Mouse (Mus musculus) C2C12 (cell line): ENCODE data around the gene Ddx39. TPM values are rescaled to one million over a fixed set of nuclear protein-coding genes. Genes with fewer than 3 reads are reported as not detected.

Source experiments
- H3K27me3 ChIP-seq: one replicate; pipeline ENCODE4 v1.6.1; 2011; ENCODE audit not compliant: control insufficient read depth, insufficient read depth, insufficient read length
- H3K36me3 ChIP-seq: one replicate; pipeline ENCODE4 v1.6.1; 2011; ENCODE audit not compliant: control insufficient read depth, insufficient read depth
- H3K4me3 ChIP-seq: one replicate; pipeline ENCODE4 v1.5.1; 2011; ENCODE audit warnings: mild to moderate bottlenecking, control low read depth; ENCODE audit not compliant: poor library complexity, insufficient read depth, severe bottlenecking
- H3K79me2 ChIP-seq: one replicate; pipeline ENCODE4 v1.6.1; 2011; ENCODE audit not compliant: control insufficient read depth, insufficient read depth
- H3K79me3 ChIP-seq: one replicate; pipeline ENCODE4 v1.6.1; 2011; ENCODE audit warnings: low read depth, control low read depth
- H3ac ChIP-seq: one replicate; pipeline ENCODE3; 2011; ENCODE audit warnings: low read depth; ENCODE audit not compliant: control insufficient read depth, insufficient read length
- CEBPB ChIP-seq: IDR thresholded peaks from one replicate; pipeline ENCODE4 v1.6.1; 2011; ENCODE audit warnings: low read depth, mild to moderate bottlenecking, control low read depth, moderate library complexity
- CTCF ChIP-seq: IDR thresholded peaks from one replicate; pipeline ENCODE4 v1.5.1; 2011; ENCODE audit not compliant: control insufficient read depth, insufficient read depth, insufficient read length
- FOSL1 ChIP-seq: IDR thresholded peaks from one replicate; pipeline ENCODE4 v1.8.0; 2011; ENCODE audit warnings: mild to moderate bottlenecking, low read length; ENCODE audit not compliant: poor library complexity, insufficient read depth, severe bottlenecking
- MAX ChIP-seq: IDR thresholded peaks from one replicate; pipeline ENCODE4 v1.6.1; 2011; ENCODE audit warnings: mild to moderate bottlenecking, control low read depth
- MYOD1 ChIP-seq: IDR thresholded peaks from one replicate; pipeline ENCODE4 v1.6.1; 2011; ENCODE audit warnings: low read depth; ENCODE audit not compliant: control insufficient read depth, insufficient read length
- MYOG ChIP-seq: IDR thresholded peaks from one replicate; pipeline ENCODE4 v1.6.1; 2011; ENCODE audit not compliant: control insufficient read depth, insufficient read length; ENCODE audit errors: extremely low read depth
- USF1 ChIP-seq: IDR thresholded peaks from one replicate; pipeline ENCODE4 v1.6.1; 2011; ENCODE audit warnings: low read depth, mild to moderate bottlenecking, control low read depth, moderate library complexity
- polyA plus RNA-seq: library from polyadenylated mRNA; unstranded; fragments of >200 nt; fragmentation: generic; extraction: Trizol; gene quantifications from one replicate; pipeline ENCODE4 v1.2.1, GENCODE M21; 2012; ENCODE audit warnings: missing spikeins

Gene Ddx39
- polyA plus RNA-seq, 1 experiment = 271 TPM

DNA sequence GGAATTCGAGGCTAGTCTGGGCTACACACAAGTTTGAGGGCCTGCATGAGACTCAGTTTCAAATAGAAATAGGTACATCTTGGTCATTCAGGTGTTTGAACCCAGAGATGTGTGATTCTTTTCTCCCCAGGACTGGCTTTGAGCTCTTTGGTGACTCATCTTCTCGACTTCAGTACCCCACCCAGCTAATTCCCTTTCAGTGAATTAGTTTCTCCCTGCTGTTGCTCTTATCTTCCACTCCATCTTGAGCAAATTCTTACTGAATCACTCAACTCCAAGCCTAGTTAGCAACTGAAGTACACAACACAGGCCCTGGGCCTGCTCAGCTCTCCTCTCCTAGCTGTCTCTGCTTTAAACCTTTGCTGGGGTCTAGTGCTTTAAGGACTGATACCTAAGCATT, 1.6 kb downstream of the Ddx39 start:
- Histone ChIP-seq H3ac (peak overlapping the region; percentile 85), H3K79me3 (peaks cover 48% of the 10 kb centered on the region), H3K27me3 (no peaks in the 10 kb centered on the region), H3K79me2 (peaks cover 63% of the 10 kb centered on the region), H3K36me3 (peaks cover 30% of the 10 kb centered on the region), H3K4me3 (peak overlapping the region; percentile 94)
- TF ChIP-seq FOSL1 (no peak), CTCF (no peak), CEBPB (no peak), MYOG (no peak)

DNA sequence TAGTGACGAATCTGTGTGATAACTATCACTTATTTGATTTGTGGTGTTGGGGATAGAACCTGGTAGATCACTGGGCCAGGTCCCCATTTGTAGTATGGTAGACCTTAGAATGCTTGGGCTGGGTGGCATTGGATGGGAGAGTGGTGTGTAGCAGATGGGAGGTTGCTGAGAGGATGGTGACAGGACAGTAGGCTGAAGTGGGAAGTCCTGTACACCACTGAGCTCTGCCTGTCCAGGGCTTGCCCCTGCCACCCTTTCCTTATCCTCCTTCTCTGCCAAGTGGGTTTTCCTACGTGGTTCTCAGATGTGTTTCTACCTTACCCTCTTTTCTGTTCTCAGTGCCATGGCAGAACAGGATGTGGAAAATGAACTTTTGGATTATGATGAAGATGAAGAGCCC, 4.1 kb downstream of the Ddx39 start:
- Histone ChIP-seq H3K79me3 (peaks cover 51% of the 10 kb centered on the region), H3K79me2 (peaks cover 63% of the 10 kb centered on the region), H3K4me3 (no peak overlapping the region), H3K27me3 (no peaks in the 10 kb centered on the region), H3ac (peak overlapping the region; percentile 27), H3K36me3 (peaks cover 55% of the 10 kb centered on the region)
- no peak for TF ChIP-seq MAX

DNA sequence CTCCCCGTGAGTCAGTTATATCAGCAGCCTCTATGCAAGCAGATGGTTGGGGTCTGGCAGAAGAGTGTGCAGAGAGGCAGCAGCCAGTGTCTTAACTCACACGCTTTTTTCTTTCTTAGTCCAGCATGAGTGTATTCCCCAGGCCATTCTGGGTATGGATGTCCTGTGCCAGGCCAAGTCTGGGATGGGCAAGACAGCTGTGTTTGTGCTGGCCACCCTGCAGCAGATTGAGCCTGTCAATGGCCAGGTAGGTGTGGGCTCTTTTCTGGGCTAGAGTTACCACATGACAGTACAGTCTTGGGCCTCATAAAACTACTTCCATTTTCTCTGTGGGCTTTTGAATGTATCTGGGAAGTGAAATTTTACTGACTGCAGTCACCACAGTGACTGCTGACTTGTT, 4.7 kb downstream of the Ddx39 start:
- Histone ChIP-seq H3K79me3 (peaks cover 51% of the 10 kb centered on the region), H3K79me2 (peaks cover 63% of the 10 kb centered on the region), H3K36me3 (peaks cover 61% of the 10 kb centered on the region), H3K4me3 (no peak overlapping the region), H3K27me3 (no peaks in the 10 kb centered on the region), H3ac (no peak overlapping the region)
- no peak for TF ChIP-seq CEBPB
- TF ChIP-seq CTCF = no peak
- no peak for TF ChIP-seq MYOG
- TF ChIP-seq USF1 = no peak
- no peak for TF ChIP-seq FOSL1
- no peak for TF ChIP-seq MAX
- TF ChIP-seq MYOD1 = no peak

DNA sequence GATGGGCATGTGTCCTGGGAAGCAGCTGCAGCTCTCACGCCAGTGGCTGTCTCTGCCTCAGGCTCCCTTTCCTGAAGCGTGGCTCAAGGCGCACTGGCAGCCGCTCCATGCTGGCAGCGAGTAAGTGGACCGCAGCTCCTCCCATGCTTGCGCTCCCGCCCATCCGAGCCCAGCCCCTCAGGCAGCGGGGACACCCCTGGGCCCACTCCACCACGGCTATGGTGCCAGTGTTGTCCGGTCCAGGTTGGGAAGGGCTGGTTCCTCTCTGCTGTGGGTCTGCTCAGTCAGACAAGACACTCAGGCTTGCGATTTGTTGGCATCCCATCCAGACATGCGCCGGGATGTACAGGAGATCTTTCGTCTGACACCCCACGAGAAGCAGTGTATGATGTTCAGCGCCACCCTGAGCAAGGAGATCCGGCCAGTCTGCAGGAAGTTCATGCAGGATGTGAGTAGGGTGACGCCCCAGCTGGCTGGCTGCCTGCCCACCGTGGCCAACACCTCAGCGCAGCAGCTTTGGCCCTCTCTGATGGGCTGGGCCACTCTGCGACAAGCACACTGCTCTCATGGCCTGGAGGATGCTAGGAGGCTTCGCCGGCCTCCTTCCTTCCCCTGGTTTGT, 6.5 kb downstream of the Ddx39 start:
- H3K36me3 ChIP-seq = peaks cover 79% of the 10 kb centered on the region
- peaks cover 50% of the 10 kb centered on the region for H3K79me2 ChIP-seq
- no peak overlapping the region for H3K4me3 ChIP-seq
- no peak for TF ChIP-seq CTCF
- TF ChIP-seq USF1 = no peak
- TF ChIP-seq FOSL1 = no peak
- TF ChIP-seq CEBPB = no peak
- no peak for TF ChIP-seq MYOG
- no peak for TF ChIP-seq MYOD1
- no peak for TF ChIP-seq MAX
- H3ac ChIP-seq = peak overlapping the region; percentile 11
- H3K27me3 ChIP-seq = no peaks in the 10 kb centered on the region
- H3K79me3 ChIP-seq = peaks cover 40% of the 10 kb centered on the region

DNA sequence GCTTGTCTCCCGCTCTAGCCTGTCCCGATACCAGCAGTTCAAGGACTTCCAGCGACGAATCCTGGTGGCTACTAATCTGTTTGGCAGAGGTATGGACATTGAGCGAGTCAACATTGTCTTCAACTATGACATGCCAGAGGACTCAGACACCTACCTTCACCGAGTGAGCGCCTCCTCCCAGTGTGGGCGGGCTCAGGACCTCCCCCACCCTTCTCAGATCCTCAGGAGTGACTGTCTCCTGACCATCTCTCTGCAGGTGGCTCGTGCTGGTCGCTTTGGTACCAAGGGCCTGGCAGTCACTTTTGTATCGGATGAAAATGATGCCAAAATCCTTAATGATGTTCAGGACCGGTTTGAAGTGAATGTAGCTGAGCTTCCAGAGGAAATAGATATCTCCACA, 7.7 kb downstream of the Ddx39 start:
- no peak for TF ChIP-seq USF1
- TF ChIP-seq MAX = no peak
- no peak for TF ChIP-seq CEBPB
- no peak for TF ChIP-seq MYOD1
- TF ChIP-seq MYOG = no peak
- no peak for TF ChIP-seq CTCF
- no peak for TF ChIP-seq FOSL1
- Histone ChIP-seq H3K79me3 (peaks cover 29% of the 10 kb centered on the region), H3K79me2 (peaks cover 39% of the 10 kb centered on the region), H3ac (no peak overlapping the region), H3K4me3 (no peak overlapping the region), H3K27me3 (no peaks in the 10 kb centered on the region), H3K36me3 (peaks cover 81% of the 10 kb centered on the region)

DNA sequence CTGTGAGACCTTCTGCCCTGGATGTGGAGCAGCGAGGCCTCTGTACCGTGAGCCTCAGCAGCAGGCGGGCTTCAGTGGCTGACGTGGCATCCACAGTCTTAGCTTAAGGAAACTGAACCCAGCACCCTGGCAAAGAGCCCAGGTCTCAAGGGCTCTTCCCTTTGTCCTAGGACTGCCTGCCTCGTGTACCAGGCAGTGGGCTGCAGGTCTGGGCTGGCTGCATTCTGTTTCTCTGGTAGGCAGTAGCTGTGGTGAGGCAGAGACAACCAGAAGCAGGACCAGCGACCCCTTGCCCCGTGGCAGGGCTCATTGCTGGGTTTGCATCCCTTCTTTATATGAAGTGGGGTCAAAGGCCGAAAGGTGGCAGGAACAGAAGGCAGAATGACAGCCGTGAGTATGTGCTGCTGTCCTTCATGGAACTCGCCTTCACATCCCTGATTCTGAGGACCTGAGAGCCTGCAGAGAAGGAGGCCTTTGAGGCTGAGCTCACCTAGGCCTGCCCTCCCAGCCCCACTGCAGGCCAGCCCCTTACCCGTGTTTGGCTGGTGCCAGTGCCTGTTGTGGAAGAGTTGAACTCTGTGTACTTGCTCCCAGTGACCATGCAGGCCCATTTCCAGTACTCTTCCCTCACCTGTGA, 8.6 kb downstream of the Ddx39 start:
- H3K79me3 ChIP-seq = peaks cover 19% of the 10 kb centered on the region
- peaks cover 29% of the 10 kb centered on the region for H3K79me2 ChIP-seq
- peaks cover 82% of the 10 kb centered on the region for H3K36me3 ChIP-seq

More for the DNA sequence above, 8.6 kb downstream of the Ddx39 start:
- H3ac ChIP-seq = no peak overlapping the region
- no peak overlapping the region for H3K4me3 ChIP-seq
- H3K27me3 ChIP-seq = no peaks in the 10 kb centered on the region
- TF ChIP-seq CTCF = no peak
- TF ChIP-seq FOSL1 = no peak
- TF ChIP-seq USF1 = no peak
- no peak for TF ChIP-seq MYOG
- no peak for TF ChIP-seq CEBPB
- TF ChIP-seq MYOD1 = no peak
- no peak for TF ChIP-seq MAX
